Mouse (Mus musculus) gastrocnemius, adult 8-10 months (tissue): ENCODE results near the gene Abhd14b. TPM values are rescaled to one million over a fixed set of nuclear protein-coding genes. Genes with fewer than 3 reads are reported as not detected.

Experiments
- DNase-seq, 2 experiments: peaks; one replicate each; pipeline ENCODE4 v3.0.0; 2022; ENCODE audit warnings: low spot score in 2 of 2
- total RNA-seq, 4 experiments: library from RNA; stranded (reverse); gene quantifications; 2 replicates each; pipeline ENCODE4 v1.2.4; 2022

Abhd14b gene
- total RNA-seq, result 1 to 10 TPM; 2.1 to 3.8 (median 3.3) TPM

- peak; percentile 92 to 97 for DNase-seq
These were observed at the start of gene Abhd14b, which contains the start of gene Abhd14a for GRCm38 (mm10) chr9:106447348-106447747. TSS of gene Abhd14b (plus strand) at chr9:106447459. TSS of gene Abhd14a (minus strand) at chr9:106447678.

GRCm38 (mm10) chr9:106397733-106398132 is 49.5 kb upstream of the Abhd14b start:
- no peak for DNase-seq

GRCm38 (mm10) chr9:106398667-106399311 is 48.5 kb upstream of the Abhd14b start:
- DNase-seq, result no peak

- no peak for DNase-seq
These were observed 47.5 kb upstream of the Abhd14b start for GRCm38 (mm10) chr9:106399808-106400207.

GRCm38 (mm10) chr9:106402149-106402548 is 45.1 kb upstream of the Abhd14b start:
- DNase-seq, result no peak

- DNase-seq, result no peak
These were observed 44.5 kb upstream of the Abhd14b start for GRCm38 (mm10) chr9:106402607-106403375.

- DNase-seq, result peak; percentile 74 to 87
These were observed 42.0 kb upstream of the Abhd14b start for GRCm38 (mm10) chr9:106405275-106405674.

GRCm38 (mm10) chr9:106406443-106407078 is 40.7 kb upstream of the Abhd14b start:
- peak; percentile 71 to 72 for DNase-seq

- no peak for DNase-seq
These were observed 38.2 kb upstream of the Abhd14b start for GRCm38 (mm10) chr9:106409096-106409495.

- no peak for DNase-seq
These were observed 37.1 kb upstream of the Abhd14b start for GRCm38 (mm10) chr9:106410086-106410650.

- DNase-seq, result peak in 1 of 2 experiments; percentile 49
These were observed 36.1 kb upstream of the Abhd14b start for GRCm38 (mm10) chr9:106411091-106411594.

GRCm38 (mm10) chr9:106411729-106412128 is 35.5 kb upstream of the Abhd14b start:
- DNase-seq, result no peak

GRCm38 (mm10) chr9:106412210-106412609 is 35.0 kb upstream of the Abhd14b start:
- no peak for DNase-seq

GRCm38 (mm10) chr9:106413606-106414005 is 33.7 kb upstream of the Abhd14b start:
- DNase-seq, result peak; percentile 60 to 76

GRCm38 (mm10) chr9:106416826-106417225 is 30.4 kb upstream of the Abhd14b start:
- no peak for DNase-seq

GRCm38 (mm10) chr9:106417841-106418625 is 29.2 kb upstream of the Abhd14b start:
- DNase-seq, result peak; percentile 60 to 74

- no peak for DNase-seq
These were observed 26.7 kb upstream of the Abhd14b start for GRCm38 (mm10) chr9:106420608-106421007.

GRCm38 (mm10) chr9:106421033-106421864 is 26.0 kb upstream of the Abhd14b start:
- DNase-seq, result no peak

- peak; percentile 67 to 74 for DNase-seq
These were observed 25.4 kb upstream of the Abhd14b start for GRCm38 (mm10) chr9:106421865-106422160.

- no peak for DNase-seq
These were observed 18.5 kb upstream of the Abhd14b start for GRCm38 (mm10) chr9:106428719-106429220.
